Mouse (Mus musculus): ENCODE data around the gene Cysltr1. TPM values are rescaled to one million over a fixed set of nuclear protein-coding genes. Genes with fewer than 3 reads are reported as not detected.

Gene Cysltr1
- not detected for polyA plus RNA-seq (2017; shearing (Covaris generic))

GRCm38 (mm10) chrX:106603386-106603785 lies at the start of gene Cysltr1:
Gene Cysltr1 (minus strand): TSS chrX:106603679.

GRCm38 (mm10) chrX:106582886-106583285 lies 20.6 kb downstream of the Cysltr1 start, which contains the start of gene Gm5127:
Gene Gm5127 (plus strand): TSS chrX:106583186.

Other genes with a start within 250 kb of the Cysltr1 start
- not detected for gene Fndc3c1, start 118.3 kb downstream of the Cysltr1 start, polyA plus RNA-seq (2017; shearing (Covaris generic))
- gene Gm5127, start 20.5 kb downstream of the Cysltr1 start, polyA plus RNA-seq (2017; shearing (Covaris generic)) = not detected
- gene Rtl3, start 237.0 kb upstream of the Cysltr1 start, polyA plus RNA-seq (2017; shearing (Covaris generic)) = 0.34 TPM

All from effector memory CD4-positive, alpha-beta T cell, adult 7 months (primary cell).